Mouse (Mus musculus) layer of hippocampus, adult 9-10 months (tissue): Measurements from ENCODE around the gene Safb.

Experiments
- DNase-seq: peaks from one replicate; pipeline ENCODE4 v3.0.0; 2022; ENCODE audit warnings: low spot score

Gene Safb

DNA sequence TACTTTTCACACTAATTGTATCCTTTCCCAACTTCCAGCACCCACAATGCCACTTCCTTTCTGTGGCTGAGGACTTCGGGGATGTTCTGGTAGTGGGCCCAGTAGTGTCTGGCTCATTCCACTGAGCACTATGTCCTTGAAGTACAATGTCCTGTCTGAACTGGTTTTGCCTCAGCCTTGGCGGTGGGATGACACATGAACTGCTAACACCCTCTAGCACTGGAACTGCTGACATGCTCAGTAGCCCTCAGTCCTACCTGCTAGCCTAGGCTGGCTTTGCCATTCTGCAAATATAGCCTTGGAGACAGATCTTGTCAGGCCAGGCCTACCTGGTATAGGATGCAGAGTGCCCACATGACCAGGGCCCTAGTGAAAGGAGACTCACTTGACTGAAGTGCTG lies 22.8 kb upstream of the Safb start:
- no peak for DNase-seq

DNA sequence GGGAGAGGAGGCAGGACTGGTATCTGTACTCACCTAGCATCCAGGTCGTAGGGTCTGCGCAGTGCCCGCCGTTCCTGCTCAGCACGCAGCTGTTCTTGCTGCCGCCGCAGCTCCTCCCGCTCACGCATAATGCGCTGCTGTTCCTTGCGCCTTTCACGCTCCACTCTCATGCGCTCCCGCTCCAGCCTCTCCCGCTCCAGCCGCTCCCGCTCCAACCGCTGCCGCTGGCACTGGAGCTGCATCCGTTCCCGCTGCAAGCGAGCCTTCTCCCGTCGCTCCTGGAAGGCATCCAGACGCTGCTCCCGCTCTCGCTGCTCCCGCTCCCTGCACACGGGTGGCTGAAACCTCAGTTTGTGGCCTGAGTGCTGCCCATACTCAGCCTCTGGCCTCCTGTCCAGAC lies 18.3 kb upstream of the Safb start:
- DNase-seq = no peak

DNA sequence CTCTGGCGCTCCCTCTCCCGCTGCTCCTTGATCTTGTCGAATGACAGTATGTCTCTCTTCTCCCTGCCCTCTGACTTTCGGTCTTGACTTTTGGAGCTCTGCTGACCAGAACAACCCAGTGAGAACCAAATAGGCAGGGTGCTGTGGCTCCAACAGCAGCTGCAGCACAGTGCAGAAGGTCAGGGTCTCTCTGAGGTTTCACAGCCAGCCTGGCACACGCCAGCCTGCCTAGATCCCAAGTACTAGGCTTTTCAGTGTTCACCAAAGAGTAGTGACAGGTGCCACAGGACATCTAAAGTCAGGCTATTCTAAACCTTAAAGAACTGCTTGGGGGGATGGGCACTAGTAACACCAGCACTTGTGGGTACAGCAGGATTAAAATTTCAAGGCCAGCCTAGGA lies 17.7 kb upstream of the Safb start:
- DNase-seq = no peak

DNA sequence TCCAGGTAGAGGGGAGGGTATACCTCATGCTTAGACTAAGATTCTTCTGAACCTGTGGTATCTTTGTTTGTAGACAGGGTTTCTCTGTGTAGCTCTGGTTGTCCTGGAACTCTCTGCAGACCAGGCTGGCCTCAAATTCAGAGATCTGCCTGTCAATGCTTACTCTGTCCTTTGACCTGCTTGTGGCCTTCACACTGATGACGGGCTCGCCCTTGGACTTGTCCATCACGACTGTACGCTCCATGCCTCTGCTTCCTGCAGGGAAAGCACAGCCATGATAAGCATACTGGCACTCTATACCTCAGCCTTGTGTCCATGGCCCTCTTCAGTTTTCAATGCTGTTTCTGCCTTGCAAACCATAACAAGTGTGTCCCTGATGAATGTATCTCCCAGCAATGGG lies 17.3 kb upstream of the Safb start:
- no peak for DNase-seq

DNA sequence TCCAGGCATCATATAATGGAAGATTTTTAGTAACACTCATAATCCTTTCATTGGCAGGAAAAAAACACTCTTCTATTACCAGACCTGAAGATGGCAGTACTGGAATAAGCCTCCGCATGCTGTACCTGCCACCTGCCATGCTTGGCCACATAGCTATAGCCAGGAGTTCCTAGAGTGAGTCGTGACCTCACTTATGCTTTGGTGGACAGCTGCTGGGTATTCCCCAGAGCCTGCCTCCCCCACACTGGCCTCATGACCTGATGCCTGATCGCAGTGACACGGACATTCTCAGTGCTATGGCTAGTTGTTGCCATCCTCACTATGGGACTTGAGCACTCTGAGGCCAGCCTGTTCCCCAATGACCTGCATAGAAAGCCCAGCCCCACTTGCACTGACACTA lies 14.3 kb upstream of the Safb start:
- no peak for DNase-seq

DNA sequence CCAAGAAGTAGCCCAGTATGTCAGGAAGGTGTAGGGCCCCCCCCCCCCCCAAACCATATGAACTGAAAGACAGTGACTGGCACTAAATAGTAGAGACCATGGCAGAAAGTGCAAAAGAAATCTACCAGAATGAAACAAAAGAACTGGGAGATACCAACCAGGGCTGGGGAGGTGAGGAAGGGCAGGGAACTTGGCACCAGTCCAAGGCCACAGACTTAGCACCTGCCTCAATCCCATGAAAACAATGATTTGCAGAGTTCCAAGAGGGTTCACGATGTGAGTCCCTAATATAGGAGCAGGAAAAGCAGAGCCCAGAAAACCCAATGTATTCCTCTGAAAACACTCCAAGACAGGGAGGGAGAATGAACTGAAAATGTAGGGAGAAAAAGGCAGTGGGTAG lies 12.5 kb upstream of the Safb start:
- no peak for DNase-seq

DNA sequence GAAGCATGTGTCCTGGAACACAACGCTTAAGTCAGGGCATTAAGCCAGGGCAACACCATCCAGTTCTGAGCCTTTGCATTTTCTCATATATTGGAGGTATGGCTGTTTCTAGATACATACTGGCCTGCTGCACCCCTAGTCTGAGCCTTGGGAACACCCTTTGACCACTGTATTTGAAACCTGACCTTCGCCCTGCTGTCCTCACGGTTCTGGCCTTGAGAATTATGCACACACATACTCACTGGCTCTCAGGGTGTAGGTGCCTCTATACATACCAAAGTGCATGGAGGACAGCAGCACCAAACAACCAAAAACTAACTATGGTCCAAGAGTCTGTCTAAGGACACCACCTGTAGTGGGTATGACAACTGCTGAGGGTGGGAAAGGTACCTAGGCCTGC lies 11.7 kb upstream of the Safb start:
- no peak for DNase-seq

DNA sequence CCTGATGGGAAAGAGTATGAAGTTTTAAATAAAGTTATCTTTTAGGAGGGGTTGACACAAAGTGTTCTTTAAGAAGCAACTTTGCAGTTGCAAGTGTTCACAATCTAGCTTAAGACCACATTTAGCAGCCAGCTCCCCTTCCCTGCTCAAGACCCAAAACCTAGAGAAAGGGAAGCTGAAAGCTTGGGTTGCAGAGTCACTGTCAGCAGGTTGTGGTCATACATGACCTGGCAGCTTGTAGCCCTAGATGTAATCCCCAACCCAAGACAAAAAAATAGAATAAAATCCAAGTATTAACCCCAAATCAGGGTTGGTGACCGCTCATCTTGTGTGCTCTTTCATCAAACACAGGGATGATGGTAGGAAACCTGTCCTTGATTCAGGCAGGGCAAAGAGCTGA lies 1.6 kb upstream of the Safb start:
- DNase-seq = no peak

DNA sequence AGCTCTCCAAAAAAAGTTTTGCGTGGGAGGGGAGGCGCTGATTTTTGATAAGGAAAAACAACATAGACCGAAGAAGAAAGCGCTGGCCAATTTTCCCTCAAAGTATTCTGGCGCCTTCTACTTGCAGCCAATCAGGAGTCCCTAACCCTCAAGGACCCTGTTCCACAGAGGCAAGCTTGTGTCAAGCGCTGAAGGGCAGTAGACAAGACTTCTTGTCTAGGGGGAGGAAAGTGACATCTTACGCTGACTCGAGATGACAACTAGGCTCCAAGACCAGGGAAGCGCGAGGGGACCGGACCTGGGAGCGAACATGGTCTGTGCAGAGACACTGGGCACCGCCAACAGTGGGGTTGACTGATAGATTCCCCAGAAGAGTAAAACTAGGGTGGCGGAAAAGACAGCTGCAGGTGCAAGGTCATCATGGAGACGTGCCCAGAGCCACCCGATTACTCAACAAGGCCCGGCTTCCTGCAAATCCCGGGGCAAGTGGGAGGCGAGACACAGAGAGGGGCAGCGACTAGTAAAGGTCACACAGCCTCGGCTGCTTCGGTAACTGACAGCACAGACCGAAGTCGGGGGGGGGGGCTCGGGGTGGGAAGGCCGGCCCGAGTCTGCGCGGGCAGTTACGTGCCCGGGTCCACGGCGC lies 891 bp upstream of the Safb start:
- no peak for DNase-seq

DNA sequence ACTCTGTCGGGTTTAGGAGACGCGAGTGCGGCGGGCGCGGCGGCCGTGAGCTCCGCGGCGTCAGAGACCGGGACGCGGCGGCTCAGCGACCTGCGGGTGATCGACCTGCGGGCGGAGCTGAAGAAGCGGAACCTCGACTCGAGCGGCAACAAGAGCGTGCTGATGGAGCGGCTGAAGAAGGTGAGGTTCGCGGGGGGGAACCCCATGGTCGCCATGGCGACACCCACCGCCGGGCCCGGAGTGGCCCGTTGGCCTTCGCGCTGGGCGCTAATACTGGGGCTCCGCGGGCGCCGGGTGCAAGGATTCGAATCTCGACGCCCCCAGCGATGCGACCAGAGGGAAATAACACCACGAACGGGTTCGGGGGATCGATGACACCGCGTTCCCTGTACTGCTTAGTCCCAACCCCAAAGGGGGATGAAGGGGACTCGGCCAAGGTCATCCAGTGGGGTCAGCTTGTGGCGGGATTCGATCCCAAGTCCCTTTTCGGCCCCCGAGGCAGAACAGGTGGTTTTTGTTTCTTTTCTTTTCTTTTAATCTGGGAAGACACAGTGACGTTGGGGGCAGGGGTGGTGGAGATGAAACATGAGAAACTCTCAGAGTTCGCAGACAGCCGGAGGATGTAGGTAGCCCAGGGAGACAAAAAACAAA lies 671 bp downstream of the Safb start:
- DNase-seq = peak; percentile 18

DNA sequence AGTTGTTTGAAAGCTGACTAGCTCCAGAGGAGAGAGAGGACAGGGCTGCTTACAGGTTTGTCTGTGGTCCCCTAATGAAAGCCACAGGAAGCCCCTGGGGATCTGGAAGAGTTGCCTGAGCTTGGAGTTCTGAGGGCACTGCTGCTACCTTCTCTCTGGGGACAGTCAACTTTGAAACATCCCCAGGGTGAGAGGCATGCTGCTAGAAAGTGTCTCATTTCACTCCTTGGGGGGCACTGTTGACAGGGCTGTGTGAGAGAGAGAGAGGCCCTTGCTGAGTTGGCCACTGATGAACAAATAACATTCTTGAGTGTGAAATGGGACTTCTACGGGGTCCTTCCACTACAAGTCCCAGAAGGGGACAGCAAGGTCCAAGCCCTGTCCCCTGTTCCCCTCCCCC lies 3.1 kb downstream of the Safb start:
- DNase-seq = no peak

DNA sequence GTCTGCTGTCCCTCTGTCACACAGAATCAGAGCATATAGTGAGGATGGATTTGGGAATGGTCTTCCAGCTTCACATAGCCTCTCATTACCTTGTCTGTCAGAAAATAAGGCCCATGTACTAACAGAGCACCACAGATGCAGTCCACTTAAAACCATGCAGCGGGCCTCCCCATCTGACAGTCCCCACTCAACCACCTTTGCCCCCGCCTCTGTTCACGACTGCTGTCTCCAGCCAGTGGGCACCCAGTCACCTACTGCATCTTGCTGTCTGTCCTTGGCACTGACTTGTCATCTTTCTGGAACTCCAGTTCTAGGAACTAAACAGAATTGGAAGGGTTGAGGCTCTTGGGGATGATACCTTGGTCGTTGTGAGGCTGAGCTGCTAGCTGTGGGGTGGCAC lies 4.3 kb downstream of the Safb start:
- DNase-seq = no peak

DNA sequence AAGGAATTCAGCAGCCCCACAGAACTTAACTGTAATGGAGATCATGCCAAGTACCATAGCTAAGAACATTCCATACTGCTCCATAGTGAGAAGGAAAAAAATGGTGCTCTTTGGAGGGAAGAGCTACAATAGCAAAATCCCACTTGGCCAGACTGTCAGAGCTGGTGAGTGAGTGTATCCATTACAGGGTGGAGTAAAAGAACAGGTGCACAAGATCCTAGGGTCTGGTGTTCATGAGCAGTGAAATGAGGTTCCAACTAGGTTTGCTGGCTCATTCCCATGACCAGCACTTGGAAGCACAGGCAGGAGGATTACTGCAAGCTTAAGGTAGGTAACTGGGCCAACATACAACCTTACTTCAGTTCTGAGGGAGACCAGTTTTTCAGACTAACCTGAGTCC lies 7.9 kb downstream of the Safb start:
- DNase-seq = no peak

DNA sequence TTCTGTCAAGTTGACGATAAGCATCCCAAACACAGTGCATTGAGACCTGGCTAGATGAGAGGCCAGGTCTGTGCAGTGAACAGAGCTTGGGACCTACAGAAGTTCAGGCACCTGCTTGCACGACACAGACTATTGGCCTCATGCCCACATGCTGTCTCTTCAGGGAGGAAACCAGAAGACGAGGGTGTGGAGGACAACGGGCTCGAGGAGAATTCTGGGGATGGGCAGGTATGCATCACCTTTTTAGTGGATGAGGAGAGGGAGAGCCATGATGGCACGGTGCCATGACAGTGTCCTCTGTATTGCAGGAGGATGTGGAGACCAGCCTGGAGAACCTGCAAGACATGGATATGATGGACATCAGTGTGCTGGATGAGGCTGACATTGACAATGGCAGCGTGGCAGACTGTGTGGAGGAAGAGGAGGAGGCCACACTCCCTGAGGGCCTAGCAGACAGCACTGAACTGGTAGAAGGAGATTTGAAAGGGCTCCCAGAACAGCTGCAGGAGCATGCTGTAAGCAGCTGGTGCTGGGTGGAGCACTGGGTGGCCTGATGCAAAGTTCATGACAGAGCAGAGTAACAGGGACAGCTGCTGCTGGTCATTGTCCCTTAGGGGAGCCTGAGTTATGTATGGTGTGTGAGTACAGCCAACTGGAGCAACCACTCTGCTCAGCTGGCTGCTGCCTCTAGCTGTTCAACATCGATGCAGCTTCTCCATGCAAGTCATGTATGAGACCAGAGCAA lies 9.1 kb downstream of the Safb start:
- no peak for DNase-seq

DNA sequence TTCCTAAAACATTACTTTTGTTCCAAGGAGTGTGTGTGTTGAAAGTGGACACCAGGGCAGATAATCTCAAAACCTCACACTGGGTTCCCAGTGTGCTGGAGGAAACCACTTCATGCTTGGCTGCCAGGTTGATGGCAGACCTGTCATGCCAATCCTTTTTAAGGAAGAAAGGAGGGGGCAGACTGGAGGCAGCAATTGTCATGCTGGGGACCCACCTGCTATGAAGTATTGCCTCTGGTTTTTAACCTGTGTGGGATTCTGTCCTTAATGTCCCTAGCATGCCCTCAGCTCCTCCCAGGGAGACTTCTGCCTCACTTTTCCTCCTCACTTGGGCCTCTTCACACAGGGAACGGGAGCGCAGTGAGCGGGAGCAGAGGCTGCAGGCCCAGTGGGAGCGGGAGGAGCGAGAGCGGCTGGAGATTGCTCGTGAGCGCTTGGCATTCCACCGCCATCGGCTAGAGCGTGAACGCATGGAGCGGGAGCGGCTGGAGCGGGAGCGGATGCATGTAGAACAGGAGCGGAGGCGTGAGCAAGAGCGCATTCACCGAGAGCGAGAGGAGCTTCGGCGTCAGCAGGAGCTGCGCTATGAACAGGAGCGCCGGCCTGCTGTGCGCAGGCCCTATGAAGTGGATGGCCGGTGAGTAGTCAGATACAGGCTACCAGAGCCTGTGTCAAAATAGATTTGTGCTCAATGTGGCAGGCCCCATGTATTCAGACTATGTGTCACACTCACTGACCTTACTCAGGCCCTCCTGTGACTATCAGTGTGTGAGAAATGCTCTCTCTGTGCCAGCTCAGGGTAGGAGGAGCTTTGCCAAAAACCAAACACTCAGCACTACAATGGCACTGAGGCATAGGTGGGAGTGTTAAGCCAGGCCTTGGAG lies 18.8 kb downstream of the Safb start:
- DNase-seq = no peak

DNA sequence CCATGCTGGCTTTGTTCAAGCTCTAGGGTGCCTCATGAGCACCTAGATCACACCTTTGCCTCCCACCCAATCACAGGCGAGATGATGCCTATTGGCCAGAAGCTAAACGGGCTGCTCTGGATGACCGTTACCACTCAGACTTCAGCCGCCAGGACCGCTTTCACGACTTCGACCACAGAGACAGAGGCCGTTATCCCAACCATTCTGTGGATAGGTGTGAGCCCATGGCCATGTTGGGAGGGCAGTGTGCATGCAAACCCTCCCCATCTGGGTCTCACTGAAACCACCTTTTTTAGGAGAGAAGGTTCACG lies 19.4 kb downstream of the Safb start:
- DNase-seq = no peak

DNA sequence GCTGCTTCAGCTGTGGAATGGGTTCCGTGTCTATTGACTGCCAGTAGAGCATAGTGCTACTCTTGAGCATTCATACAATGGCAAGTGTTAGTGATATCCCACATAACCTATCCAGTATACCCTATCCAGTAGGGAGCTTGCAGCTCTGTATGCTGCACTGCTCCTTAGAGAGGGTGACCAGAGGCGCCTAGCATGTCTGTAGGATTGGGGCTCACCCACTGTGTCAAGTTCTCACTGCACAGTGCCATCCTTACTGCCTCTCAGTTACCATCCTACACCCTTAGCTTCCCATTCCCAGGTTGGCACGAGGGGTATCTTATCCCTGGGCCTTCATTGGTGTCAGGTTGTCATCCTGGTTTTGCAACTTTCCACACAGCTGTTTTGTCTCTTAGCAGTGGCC lies 19.8 kb downstream of the Safb start:
- no peak for DNase-seq

DNA sequence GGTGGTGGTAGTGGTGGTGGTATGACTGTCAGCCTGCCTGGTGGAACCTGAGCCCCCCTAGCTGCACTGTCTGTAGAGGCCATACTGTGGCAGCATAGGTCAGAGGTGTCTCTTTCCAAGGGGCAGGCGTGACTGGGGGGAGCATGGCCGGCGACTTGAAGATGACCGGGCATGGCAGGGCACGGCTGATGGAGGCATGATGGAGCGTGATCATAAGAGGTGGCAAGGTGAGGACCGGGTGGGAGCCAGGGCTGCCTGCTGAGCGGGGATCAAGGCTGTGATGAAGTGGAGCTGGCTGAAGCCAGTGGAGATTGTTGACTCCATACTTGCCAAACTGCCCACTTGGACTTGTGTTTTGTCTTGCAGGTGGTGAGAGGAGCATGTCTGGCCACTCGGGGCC lies 20.8 kb downstream of the Safb start:
- DNase-seq = no peak

DNA sequence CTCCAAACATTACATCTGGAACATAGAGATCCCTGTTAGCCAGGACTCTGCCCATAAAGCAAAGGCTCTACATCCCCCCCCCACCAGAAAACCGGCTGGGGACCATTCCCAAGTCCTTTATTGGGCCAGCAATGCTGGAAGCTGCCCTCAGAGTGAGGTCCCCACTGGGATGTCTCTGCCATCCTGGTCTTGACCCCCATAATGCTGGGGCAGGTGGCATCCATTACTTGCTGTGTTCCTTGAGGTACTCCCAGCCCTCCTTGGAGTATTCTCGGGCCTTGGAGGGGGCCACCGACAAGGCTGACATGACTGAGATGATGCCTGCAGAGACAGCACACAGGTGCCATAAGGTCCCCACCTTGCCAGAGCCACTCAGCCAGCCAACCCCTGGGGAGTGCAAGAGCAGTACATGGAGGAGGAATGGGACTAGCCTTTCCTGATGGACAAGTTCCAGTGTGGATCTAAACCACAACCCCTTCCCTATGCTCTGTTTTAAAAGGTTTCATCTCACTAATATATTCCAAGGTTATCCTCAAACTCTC lies 23.0 kb downstream of the Safb start:
- no peak for DNase-seq

DNA sequence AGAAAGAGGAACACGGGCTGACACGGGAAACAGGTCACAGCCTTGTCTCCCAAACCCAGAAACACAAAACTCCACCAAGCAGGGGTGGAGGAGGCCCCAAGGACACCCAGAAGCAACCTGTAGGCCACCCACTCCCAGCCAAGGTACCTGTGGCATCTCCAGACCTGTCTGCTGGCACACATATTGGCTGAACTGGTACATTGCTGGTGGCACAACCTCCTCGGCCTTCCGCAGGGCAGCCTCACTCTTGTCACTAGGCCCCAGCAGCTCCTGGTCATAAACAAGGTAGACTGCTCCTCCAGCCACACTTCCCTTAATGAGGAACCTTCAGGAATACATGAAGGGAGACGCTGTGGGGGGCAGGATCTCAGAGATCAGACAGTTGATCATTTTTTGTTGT lies 24.1 kb downstream of the Safb start:
- no peak for DNase-seq

DNA sequence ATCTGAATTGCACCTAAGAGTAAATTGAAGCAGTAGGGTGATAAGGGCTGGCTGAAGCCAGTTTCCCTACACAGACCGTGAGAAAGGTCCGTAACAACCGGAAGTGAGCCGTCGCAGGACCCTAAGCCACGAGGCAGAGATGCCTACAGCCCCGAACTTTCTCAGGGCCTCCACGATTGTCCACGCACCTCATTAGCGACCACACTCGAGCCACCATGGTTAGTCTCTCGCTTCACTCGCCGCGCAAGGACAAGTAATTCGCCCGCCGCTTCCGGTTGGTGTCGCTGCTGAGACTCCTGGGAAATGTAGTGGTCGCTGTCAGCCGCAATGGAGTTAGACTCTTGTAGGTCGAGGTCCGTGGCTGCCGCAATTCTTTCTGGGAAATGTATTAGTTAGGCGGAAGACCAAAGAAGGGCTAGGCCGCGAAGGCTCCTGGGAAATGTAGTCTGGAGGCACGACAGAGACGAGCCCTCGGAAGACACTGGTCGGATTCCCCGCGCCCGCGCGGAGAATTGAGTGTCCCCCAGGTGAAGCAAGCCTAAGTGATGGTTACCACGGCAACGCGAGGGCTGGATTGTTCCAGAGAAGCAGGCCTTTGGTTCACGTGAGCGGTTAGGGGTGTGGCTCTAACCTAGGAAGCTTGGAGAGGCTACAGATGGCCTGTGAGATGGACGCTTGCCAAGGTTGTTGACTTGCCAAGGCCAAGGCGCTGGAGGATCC lies 25.0 kb downstream of the Safb start, which contains the start of gene 2410015M20Rik:
TSS of gene 2410015M20Rik (minus strand) at position 320 of the 720 bp plus-strand sequence.
- peak; percentile 99 for DNase-seq

DNA sequence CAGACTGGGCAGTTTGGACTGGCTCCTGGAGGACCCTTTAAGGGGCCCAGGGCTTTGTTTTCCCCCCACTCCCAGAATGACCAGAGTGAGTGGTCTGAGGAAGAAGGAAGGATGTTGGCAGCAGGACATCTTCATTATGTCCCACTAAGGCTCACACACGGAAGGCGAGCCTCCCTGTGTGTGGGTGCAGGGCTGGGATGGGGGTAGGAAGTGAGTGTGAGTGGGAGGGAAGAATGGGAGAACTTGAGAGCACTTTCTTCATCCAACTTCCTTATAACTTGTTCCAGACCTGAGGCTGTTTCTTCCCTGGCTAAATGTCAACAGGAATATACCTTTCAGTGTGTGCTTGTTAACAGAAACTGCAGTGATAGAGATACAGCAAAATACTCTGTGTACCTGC lies 26.7 kb downstream of the Safb start:
- no peak for DNase-seq
